Mouse (Mus musculus) midbrain, postnatal 0 days (tissue): ENCODE data around the gene Bend3. TPM values are rescaled to one million over a fixed set of nuclear protein-coding genes. Genes with fewer than 3 reads are reported as not detected.

Experiments used
- ATAC-seq: fragments of 200-750 bp; cut with Nextera tagmentation; 2 replicates; pipeline ENCODE4 v1.8.0; 2017; ENCODE audit warnings: moderate number of reproducible peaks, mild to moderate bottlenecking, moderate TSS enrichment, moderate library complexity; ENCODE audit not compliant: low FRiP score
- DNase-seq: peaks from one replicate; pipeline ENCODE4 v3.0.0-alpha.2; 2015; ENCODE audit warnings: low spot score
- H3K27ac ChIP-seq: fragments of 300-500 bp; sonication (generic); 2 replicates; pipeline ENCODE4 v1.5.1; 2014; ENCODE audit warnings: low read depth, mild to moderate bottlenecking, low read length, mixed read lengths
- H3K27me3 ChIP-seq: fragments of 300-500 bp; sonication (generic); 2 replicates; pipeline ENCODE4 v1.6.1; 2014; ENCODE audit warnings: low read length, control low read depth, mixed read lengths; ENCODE audit not compliant: insufficient read depth
- H3K36me3 ChIP-seq: fragments of 300-500 bp; sonication (generic); 2 replicates; pipeline ENCODE4 v1.6.1; 2014; ENCODE audit warnings: low read length, control low read depth, mixed read lengths; ENCODE audit not compliant: insufficient read depth
- H3K4me1 ChIP-seq: fragments of 300-500 bp; sonication (generic); 2 replicates; pipeline ENCODE4 v1.6.1; 2014; ENCODE audit warnings: mild to moderate bottlenecking, control low read depth, antibody characterized with exemption, low read length, mixed read lengths; ENCODE audit not compliant: insufficient read depth
- H3K4me2 ChIP-seq: fragments of 300-500 bp; sonication (generic); 2 replicates; pipeline ENCODE4 v1.6.1; 2014; ENCODE audit warnings: low read depth, mild to moderate bottlenecking, low read length, mixed read lengths; ENCODE audit not compliant: poor library complexity, severe bottlenecking
- H3K4me3 ChIP-seq: fragments of 300-500 bp; sonication (generic); 2 replicates; pipeline ENCODE4 v1.5.1; 2014; ENCODE audit warnings: low read depth, mild to moderate bottlenecking, low read length, moderate library complexity
- H3K9ac ChIP-seq: fragments of 300-500 bp; sonication (generic); replicated peaks from 2 replicates; pipeline ENCODE4 v1.6.1; 2014; ENCODE audit warnings: mild to moderate bottlenecking, low read length, moderate library complexity, mixed read lengths; ENCODE audit not compliant: poor library complexity, severe bottlenecking
- H3K9me3 ChIP-seq: fragments of 300-500 bp; sonication (generic); 2 replicates; pipeline ENCODE4 v1.6.1; 2016; ENCODE audit warnings: low read length, control low read depth
- CTCF ChIP-seq: IDR thresholded peaks from 2 replicates; pipeline ENCODE4 v1.5.1; 2016; ENCODE audit warnings: antibody characterized with exemption, mild to moderate bottlenecking
- WGBS: fragments of 180-500 bp; shearing (Covaris S2); extraction: QIAGEN DNeasy Blood & Tissue Kit; methylation state at CpG from one replicate; pipeline ENCODE4 v1.1.7; 2014; 5-methylcytosine and 5-hydroxymethylcytosine counted together
- polyA plus RNA-seq: library from polyadenylated mRNA; unstranded; fragments of >200 nt; fragmentation: Nextera tagmentation; extraction: Ambion mirVana; gene quantifications from 2 replicates; pipeline ENCODE4 v1.2.1, GENCODE M21; 2015
- total RNA-seq: library from RNA; depleted of rRNA; stranded (reverse); fragments of >200 nt; gene quantifications from 2 replicates; pipeline ENCODE4 v1.2.3, GENCODE M21; 2014

The Bend3 gene
- total and polyA plus RNA-seq, 2 experiments from 2014 or later = 3.0 to 10.1 TPM

DNA sequence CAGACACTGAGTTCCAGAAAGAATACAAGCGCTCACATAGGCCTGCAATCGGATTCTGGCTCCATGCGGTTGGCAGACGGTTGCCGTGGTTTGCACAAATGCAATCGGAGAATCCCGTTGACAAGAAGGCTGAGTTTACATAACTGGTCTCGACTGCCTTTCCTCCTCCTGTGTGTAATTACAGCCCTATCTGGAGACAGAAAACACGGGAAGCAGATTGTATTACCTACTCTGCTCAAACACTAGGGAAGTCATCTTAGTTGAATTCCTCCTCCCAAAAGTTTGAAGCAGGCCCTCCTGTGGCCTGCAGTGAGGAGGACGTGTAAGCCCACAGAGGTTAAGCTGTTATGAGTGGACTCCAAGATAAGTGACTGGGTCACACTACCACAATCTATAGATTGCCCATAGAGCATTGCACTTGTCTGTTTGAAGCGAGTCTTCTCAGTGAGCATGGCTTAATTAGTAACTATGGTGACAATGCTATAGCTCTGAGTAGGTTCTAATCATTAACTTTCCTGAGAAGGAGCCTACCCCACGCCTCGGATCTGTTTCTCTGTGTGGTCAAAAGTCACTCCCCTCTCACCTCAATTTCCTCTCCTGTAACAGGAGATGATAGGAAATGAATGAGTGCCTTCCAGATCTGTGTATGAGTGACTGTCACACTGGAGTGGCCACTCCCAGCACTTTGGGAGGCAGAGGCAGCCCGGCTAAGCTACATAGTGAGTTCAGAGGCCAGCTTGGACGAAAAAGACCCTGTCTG lies 37.5 kb upstream of the Bend3 start:
- Histone ChIP-seq H3K27ac (no peak overlapping the region), H3K9me3 (no peaks in the 10 kb centered on the region), H3K27me3 (no peaks in the 10 kb centered on the region), H3K4me3 (no peak overlapping the region), H3K9ac (no peak overlapping the region), H3K4me2 (no peak overlapping the region), H3K36me3 (no peaks in the 10 kb centered on the region), H3K4me1 (peaks cover 6% of the 10 kb centered on the region; the same call in 1 of the 2 replicates)
- 71% methylated on average over 15 of the region's 15 CpGs for WGBS
- ATAC-seq = no peak
- TF ChIP-seq CTCF = no peak
- no peak for DNase-seq

DNA sequence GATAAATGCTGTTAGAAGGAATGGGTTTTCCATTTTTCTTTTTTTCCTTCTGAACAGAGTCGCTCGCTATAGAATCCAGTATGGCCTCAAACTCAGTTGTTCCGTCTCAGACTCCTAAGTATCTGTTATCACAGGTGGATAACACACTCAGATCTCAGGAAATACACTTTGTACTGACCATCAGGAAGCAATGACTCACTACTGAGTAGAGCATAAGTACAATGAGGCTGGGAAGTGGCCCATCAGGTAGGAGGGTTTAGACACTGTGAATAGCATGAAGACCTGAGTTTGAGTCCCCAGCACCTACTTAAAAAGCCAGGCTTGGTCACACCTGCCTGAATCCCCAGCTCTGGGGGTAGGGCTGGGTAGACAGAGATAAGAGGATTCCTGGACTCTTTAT lies 30.0 kb upstream of the Bend3 start:
- H3K4me1 ChIP-seq = no peaks in the 10 kb centered on the region
- no peak for ATAC-seq
- H3K9ac ChIP-seq = no peak overlapping the region
- no peaks in the 10 kb centered on the region for H3K27me3 ChIP-seq
- H3K9me3 ChIP-seq = no peaks in the 10 kb centered on the region
- no peak for DNase-seq
- WGBS = 95% methylated on average over 3 of the region's 3 CpGs
- H3K4me2 ChIP-seq = no peak overlapping the region
- no peaks in the 10 kb centered on the region for H3K36me3 ChIP-seq
- no peak for TF ChIP-seq CTCF
- H3K4me3 ChIP-seq = no peak overlapping the region
- H3K27ac ChIP-seq = no peak overlapping the region

DNA sequence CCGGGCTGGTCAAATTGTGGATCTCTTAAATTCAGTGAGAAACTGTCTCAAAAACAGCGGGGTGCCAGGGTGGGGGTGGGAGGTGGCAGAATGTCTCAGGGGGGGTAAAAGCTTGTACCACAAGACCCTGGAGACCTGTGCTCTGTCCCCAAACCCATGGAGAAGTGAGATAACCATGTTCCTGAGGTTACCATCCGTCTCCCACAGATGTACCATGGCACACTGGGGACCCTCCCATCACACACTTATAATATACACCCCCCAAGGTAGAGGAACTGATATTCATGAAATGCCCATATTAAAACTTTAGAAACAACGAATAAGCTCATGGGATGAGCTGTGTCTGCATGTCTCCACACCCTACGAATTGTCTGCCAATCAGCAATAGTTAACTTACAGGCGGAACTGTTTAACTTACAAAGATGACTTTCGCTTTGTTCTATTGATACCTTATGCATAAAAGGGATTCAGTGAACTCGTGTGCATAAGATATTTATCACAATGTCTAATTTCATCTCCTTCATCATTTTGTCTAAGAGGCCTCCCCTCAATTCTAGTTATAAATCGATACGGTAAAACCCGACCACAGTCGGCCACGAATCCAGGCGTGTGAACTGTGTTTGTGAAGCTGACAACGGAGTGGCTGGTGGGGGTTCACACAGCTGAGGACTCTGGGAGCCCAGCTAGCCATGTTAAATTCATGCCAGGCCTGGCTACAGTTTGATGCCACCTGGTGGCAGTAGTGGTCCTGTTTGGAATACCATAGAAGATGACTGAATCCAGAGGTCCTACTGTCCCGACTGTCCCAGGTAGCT lies 26.6 kb upstream of the Bend3 start:
- H3K9ac ChIP-seq = no peak overlapping the region
- H3K27ac ChIP-seq = no peak overlapping the region
- WGBS = 22% methylated on average over 16 of the region's 16 CpGs
- peak; percentile 89 for TF ChIP-seq CTCF
- DNase-seq (peak; percentile 94), ATAC-seq (peak; percentile 88)
- peak overlapping the region; percentile 20 for H3K4me3 ChIP-seq
- no peaks in the 10 kb centered on the region for H3K27me3 ChIP-seq
- peak overlapping the region; percentile 42 for H3K4me2 ChIP-seq
- H3K4me1 ChIP-seq = no peaks in the 10 kb centered on the region
- H3K36me3 ChIP-seq = no peaks in the 10 kb centered on the region
- no peaks in the 10 kb centered on the region for H3K9me3 ChIP-seq

DNA sequence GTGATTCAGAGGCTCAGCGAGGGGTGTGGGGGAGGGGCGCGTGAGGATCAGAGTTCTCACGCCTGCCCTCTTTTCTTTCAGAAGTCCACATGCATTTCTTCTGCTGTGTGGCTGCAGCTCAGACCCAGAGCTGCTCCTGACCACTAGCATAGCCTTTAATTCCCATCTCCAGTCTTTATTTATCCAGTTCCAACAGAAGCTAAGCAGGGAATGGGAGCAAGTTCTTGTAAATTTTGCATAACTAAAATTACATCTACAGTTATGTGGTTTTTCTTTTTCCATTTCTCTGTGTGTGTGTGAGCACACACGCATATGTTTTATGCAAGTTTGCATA lies 26.0 kb upstream of the Bend3 start:
- Histone ChIP-seq H3K36me3 (no peaks in the 10 kb centered on the region), H3K9ac (no peak overlapping the region), H3K4me2 (peak overlapping the region; percentile 42), H3K27ac (no peak overlapping the region), H3K9me3 (no peaks in the 10 kb centered on the region), H3K27me3 (no peaks in the 10 kb centered on the region), H3K4me3 (peak overlapping the region; percentile 20; the same call in 1 of the 2 replicates), H3K4me1 (no peaks in the 10 kb centered on the region)
- no peak for DNase-seq
- WGBS = 19% methylated on average over 5 of the region's 5 CpGs
- TF ChIP-seq CTCF = no peak
- no peak for ATAC-seq

DNA sequence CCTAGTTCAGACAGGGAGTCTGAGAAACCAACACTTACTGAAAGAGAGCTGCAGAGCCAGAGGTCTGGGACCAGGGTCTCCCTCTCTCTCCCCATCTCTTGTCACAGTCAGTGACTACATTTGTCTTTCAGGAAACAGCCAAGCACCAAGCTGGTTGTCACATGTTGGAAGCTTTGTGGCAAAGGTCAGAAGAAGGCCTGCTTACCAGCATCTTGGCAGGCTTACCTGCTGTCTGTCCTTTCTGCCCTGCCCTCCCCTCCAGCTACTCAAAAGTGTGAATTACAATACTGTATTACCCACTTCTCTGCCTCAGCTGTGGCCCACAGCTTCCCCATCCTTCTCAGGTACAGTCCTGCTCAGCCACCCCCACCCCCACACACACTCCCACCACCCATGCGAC lies 24.4 kb upstream of the Bend3 start:
- H3K4me2 ChIP-seq = no peak overlapping the region

DNA sequence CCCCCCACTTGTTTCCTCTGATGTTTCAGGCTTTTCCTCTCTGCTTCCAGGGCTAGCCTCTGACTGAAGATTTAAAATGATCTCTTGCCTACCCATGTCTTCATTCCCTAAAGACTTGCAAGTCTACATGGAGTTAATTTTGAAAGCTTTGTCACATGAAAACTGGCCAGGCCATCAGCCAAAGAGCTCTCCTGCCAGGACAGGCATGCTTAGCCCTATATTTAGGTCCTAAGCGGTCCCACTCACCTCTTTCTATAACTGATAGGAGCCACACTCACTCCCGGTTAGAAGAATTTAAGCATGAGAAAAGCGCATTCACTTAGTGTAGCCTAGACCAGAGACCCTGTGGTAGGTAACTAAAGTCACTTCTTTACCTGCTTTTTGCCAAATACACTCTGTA lies 24.0 kb upstream of the Bend3 start:
- Histone ChIP-seq H3K4me3 (no peak overlapping the region), H3K4me1 (no peaks in the 10 kb centered on the region), H3K9me3 (no peaks in the 10 kb centered on the region), H3K27me3 (no peaks in the 10 kb centered on the region), H3K9ac (no peak overlapping the region), H3K36me3 (no peaks in the 10 kb centered on the region), H3K27ac (no peak overlapping the region), H3K4me2 (no peak overlapping the region)
- 90% methylated on average over 3 of the region's 3 CpGs for WGBS
- no peak for DNase-seq
- no peak for ATAC-seq
- no peak for TF ChIP-seq CTCF

More for the DNA sequence above, 24.4 kb upstream of the Bend3 start:
- no peak for TF ChIP-seq CTCF
- H3K27me3 ChIP-seq = no peaks in the 10 kb centered on the region
- DNase-seq = no peak
- 100% methylated on average over 1 of the region's 1 CpGs for WGBS
- H3K9ac ChIP-seq = no peak overlapping the region
- no peak overlapping the region for H3K4me3 ChIP-seq
- no peaks in the 10 kb centered on the region for H3K4me1 ChIP-seq
- H3K9me3 ChIP-seq = no peaks in the 10 kb centered on the region
- no peaks in the 10 kb centered on the region for H3K36me3 ChIP-seq
- no peak for ATAC-seq
- H3K27ac ChIP-seq = no peak overlapping the region
